Mouse (Mus musculus) E14TG2a.4 (cell line): Measurements from ENCODE around the gene A430005L14Rik.

ENCODE experiments used
- CTCF ChIP-seq: conservative IDR thresholded peaks from 2 replicates; pipeline ENCODE4 v1.5.1; 2014; ENCODE audit warnings: low read length
- NANOG ChIP-seq: IDR thresholded peaks from 2 replicates; pipeline ENCODE4 v1.6.1; 2014; ENCODE audit warnings: borderline replicate concordance, low read length, mixed read lengths

DNA sequence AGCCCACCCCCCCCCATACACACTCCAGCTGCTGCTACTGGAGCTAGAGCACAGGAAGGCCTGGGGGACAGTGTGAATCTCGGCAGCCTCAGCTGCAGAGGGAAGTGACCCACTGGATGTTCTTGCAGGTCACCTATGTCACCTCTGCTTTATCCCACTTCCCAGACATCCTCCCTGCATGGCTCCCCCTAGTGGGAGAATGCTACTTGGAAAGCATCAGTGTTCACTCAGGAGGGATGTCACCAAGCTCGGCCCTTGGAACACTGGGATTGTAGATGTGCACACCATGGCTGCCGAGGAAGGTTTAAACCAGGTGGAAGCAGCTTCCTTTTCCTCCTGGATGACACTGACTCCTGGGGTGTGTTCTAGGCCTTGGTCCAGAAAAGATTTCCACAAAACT lies 43.4 kb upstream of the A430005L14Rik start:
- peak; percentile 61 for TF ChIP-seq CTCF
- no peak for TF ChIP-seq NANOG
